Mouse (Mus musculus) limb, embryonic 11.5 days (tissue): Measurements from ENCODE around the gene Elf1. TPM values are rescaled to one million over a fixed set of nuclear protein-coding genes. Genes with fewer than 3 reads are reported as not detected.
A peak's percentile ranks its signal among the peaks of the same experiment; 100 is the strongest.

Source experiments
- ATAC-seq: fragments of 200-750 bp; cut with Nextera tagmentation; 2 replicates; pipeline ENCODE4 v1.8.0; 2017; ENCODE audit warnings: low read depth; ENCODE audit not compliant: insufficient number of reproducible peaks, low FRiP score, low TSS enrichment
- DNase-seq: peaks from one replicate; pipeline ENCODE4 v3.0.0-alpha.2; 2015; ENCODE audit warnings: low spot score
- H3K27ac ChIP-seq: fragments of 300-500 bp; sonication (generic); replicated peaks from 2 replicates; pipeline ENCODE4 v1.5.1; 2014; ENCODE audit warnings: low read depth, mild to moderate bottlenecking, low read length
- H3K27me3 ChIP-seq: fragments of 300-500 bp; sonication (generic); 2 replicates; pipeline ENCODE4 v1.6.1; 2014; ENCODE audit warnings: mild to moderate bottlenecking, low read length, mixed read lengths; ENCODE audit not compliant: control insufficient read depth, insufficient read depth
- H3K36me3 ChIP-seq: fragments of 300-500 bp; sonication (generic); 2 replicates; pipeline ENCODE4 v1.6.1; 2014; ENCODE audit warnings: mild to moderate bottlenecking, low read length, moderate library complexity, mixed read lengths; ENCODE audit not compliant: control insufficient read depth, insufficient read depth
- H3K4me1 ChIP-seq: fragments of 300-500 bp; sonication (generic); 2 replicates; pipeline ENCODE4 v1.6.1; 2014; ENCODE audit warnings: low read length, mixed read lengths; ENCODE audit not compliant: control insufficient read depth, insufficient read depth
- H3K4me2 ChIP-seq: fragments of 300-500 bp; sonication (generic); 2 replicates; pipeline ENCODE4 v1.6.1; 2014; ENCODE audit warnings: low read depth, mild to moderate bottlenecking, moderate library complexity; ENCODE audit not compliant: severe bottlenecking
- H3K4me3 ChIP-seq: fragments of 300-500 bp; sonication (generic); 2 replicates; pipeline ENCODE4 v1.5.1; 2014; ENCODE audit warnings: low read depth, low read length
- H3K9ac ChIP-seq: fragments of 300-500 bp; sonication (generic); 2 replicates; pipeline ENCODE4 v1.6.1; 2014; ENCODE audit warnings: mild to moderate bottlenecking, low read length
- H3K9me3 ChIP-seq: fragments of 300-500 bp; sonication (generic); 2 replicates; pipeline ENCODE4 v1.6.1; 2016; ENCODE audit warnings: low read length; ENCODE audit not compliant: control insufficient read depth
- WGBS: fragments of 180-500 bp; shearing (Covaris S2); extraction: QIAGEN DNeasy Blood & Tissue Kit; methylation state at CpG from one replicate; pipeline ENCODE4 v1.1.7; 2014; 5-methylcytosine and 5-hydroxymethylcytosine counted together
- polyA plus RNA-seq: library from polyadenylated mRNA; unstranded; fragments of >200 nt; fragmentation: Nextera tagmentation; extraction: Ambion mirVana; gene quantifications from 2 replicates; pipeline ENCODE4 v1.2.1, GENCODE M21; 2014

Elf1 gene
- polyA plus RNA-seq, 1 experiment from 2014 or later = 7.8 TPM

- no peak for ATAC-seq
- Histone ChIP-seq H3K27me3 (no peaks in the 10 kb centered on the region), H3K36me3 (no peaks in the 10 kb centered on the region), H3K4me2 (no peak overlapping the region), H3K9me3 (no peaks in the 10 kb centered on the region), H3K27ac (no peak overlapping the region), H3K9ac (no peak overlapping the region), H3K4me3 (no peak overlapping the region), H3K4me1 (no peaks in the 10 kb centered on the region)
- WGBS = 86% methylated on average over 5 of the region's 5 CpGs
- no peak for DNase-seq
Measured at GRCm38 (mm10) chr14:79583526-79584245, 102.7 kb downstream of the Elf1 start.

- DNase-seq = no peak
- peak overlapping the region; percentile 68 for H3K4me3 ChIP-seq
- no peaks in the 10 kb centered on the region for H3K9me3 ChIP-seq
- no peaks in the 10 kb centered on the region for H3K36me3 ChIP-seq
- WGBS = 34% methylated on average over 16 of the region's 16 CpGs
- H3K27me3 ChIP-seq = no peaks in the 10 kb centered on the region
- peak overlapping the region; percentile 49 for H3K4me2 ChIP-seq
- H3K9ac ChIP-seq = peak overlapping the region; percentile 76
- no peaks in the 10 kb centered on the region for H3K4me1 ChIP-seq
- no peak for ATAC-seq
- peak overlapping the region; percentile 87; the same call in 1 of the 2 replicates for H3K27ac ChIP-seq
Measured at GRCm38 (mm10) chr14:79586499-79587138, 105.6 kb downstream of the Elf1 start.

DNA sequence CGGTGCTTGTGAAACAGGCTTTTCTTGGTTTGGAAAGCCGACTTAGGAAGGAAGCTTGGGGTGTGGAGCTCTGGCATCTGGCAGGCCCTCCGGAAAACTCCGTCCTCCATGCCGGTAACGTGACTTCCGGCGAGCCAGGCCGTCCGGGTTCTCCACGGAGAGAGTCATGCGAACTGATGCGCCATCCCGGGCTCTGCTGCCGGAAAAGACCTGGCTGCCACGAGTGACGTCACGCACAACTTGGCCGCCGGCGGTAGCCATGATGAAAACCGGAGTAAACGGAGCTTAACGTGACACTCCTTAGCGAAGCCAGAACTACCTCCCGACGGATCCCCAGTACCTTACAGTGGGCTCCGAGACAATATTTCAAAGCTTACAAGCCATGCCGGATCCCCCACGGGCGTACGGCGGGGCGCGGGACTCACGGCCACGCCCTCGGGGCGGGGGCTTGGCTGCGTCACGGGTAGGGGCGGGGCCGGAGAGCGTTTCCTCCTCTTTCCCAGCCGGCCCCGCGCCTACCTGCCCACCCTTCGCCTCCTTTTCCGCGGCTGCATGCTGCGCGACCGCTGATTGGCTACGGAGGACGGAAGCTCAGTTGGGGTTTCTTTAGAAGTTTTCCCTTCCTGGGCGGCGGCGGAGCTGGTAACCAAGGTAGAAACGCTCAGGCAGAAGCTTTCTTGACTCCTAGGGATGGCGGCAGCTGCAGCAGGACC is 106.3 kb downstream of the Elf1 start, which contains the start of gene Sugt1:
Sugt1 (plus strand) TSS at position 553 of the 713 bp plus-strand sequence.
- H3K27me3 ChIP-seq = no peaks in the 10 kb centered on the region
- peak within 1 kb of the TSS; percentile 68 for H3K4me3 ChIP-seq
- H3K27ac ChIP-seq = peak within 1 kb of the TSS; percentile 87
- no peaks in the 10 kb centered on the region for H3K9me3 ChIP-seq
- peak; percentile 96 for DNase-seq
- no peaks in the 10 kb centered on the region for H3K36me3 ChIP-seq
- H3K4me2 ChIP-seq = peak within 1 kb of the TSS; percentile 71
- peak; percentile 98 for ATAC-seq
- no peaks in the 10 kb centered on the region for H3K4me1 ChIP-seq
- WGBS = under 1% methylated on average over 57 of the region's 60 CpGs
- H3K9ac ChIP-seq = peak within 1 kb of the TSS; percentile 76

DNA sequence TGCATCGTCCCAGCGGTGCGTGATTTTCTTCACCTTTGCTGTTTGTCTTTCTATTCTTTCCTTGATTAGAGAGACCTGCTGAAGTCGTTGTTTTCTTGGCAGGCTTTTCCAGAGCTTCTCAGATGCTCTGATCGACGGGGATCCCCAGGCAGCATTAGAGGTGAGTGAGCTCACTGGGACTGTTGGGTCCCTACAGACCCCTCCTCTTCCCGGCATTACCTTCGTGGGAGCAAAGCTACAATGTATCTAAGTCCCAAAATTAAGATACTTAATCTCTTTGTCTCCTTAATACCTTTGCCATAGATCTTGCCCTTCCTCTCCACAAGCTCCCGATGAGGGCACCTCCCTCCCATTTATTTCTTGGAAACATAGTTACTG is 106.8 kb downstream of the Elf1 start:
- Histone ChIP-seq H3K36me3 (no peaks in the 10 kb centered on the region), H3K9me3 (no peaks in the 10 kb centered on the region), H3K27ac (peak overlapping the region; percentile 52; the same call in 1 of the 2 replicates), H3K9ac (peak overlapping the region; percentile 76), H3K4me1 (no peaks in the 10 kb centered on the region), H3K4me3 (peak overlapping the region; percentile 68), H3K4me2 (peak overlapping the region; percentile 71), H3K27me3 (no peaks in the 10 kb centered on the region)
- ATAC-seq (peak; percentile 26; the same call in 1 of the 2 replicates), DNase-seq (no peak)
- 1% methylated on average over 9 of the region's 9 CpGs for WGBS

DNA sequence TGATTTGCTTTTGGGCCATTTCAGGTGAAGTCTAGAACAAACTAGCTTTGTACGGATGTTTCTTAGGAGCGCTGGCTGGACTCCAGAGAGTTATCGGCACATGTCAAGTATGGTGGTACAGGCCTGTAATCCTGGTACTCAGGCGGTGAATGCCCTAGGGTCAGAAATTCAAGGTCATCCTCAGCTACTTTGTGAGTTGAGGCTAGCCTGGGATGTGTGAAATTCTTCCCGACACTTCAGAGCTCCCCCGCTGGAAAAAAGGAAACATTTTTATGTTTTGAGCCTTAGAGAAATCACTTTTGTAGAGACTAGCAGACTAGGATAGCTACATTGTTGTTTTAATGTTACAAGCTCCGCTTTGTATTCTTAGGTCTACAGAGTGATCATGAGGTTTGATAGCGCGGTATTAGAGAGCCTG is 107.5 kb downstream of the Elf1 start:
- Histone ChIP-seq H3K4me1 (no peaks in the 10 kb centered on the region), H3K4me3 (peak overlapping the region; percentile 68), H3K36me3 (no peaks in the 10 kb centered on the region), H3K9me3 (no peaks in the 10 kb centered on the region), H3K27ac (no peak overlapping the region), H3K9ac (no peak overlapping the region), H3K27me3 (no peaks in the 10 kb centered on the region), H3K4me2 (peak overlapping the region; percentile 71)
- WGBS = 87% methylated on average over 9 of the region's 9 CpGs
- DNase-seq = no peak
- no peak for ATAC-seq

DNA sequence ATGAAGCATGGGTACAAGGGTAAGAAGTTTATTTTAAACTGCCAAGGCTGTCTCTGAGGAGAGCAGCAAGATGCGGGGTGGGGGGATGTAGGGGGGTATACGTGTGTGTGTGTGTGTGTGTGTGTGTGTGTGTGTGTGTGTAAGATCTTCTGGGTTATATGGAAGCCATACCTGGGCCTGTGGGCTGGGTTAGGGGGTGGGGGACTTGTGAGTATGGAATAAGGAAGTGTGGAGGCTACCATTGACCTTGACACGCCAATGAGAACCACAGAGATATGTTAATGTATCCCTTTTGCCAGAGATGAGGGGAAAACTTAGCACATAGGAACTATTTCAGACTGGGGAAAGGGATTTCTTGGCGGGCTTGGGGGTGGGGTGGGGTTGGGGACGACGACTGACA is 108.4 kb downstream of the Elf1 start:
- H3K4me3 ChIP-seq = no peak overlapping the region
- no peak overlapping the region for H3K27ac ChIP-seq

GRCm38 (mm10) chr14:79590916-79591315 is 109.9 kb downstream of the Elf1 start:
- no peaks in the 10 kb centered on the region for H3K36me3 ChIP-seq
- WGBS = 94% methylated on average over 8 of the region's 8 CpGs

More for the DNA sequence above, 108.4 kb downstream of the Elf1 start:
- Histone ChIP-seq H3K4me2 (no peak overlapping the region), H3K36me3 (no peaks in the 10 kb centered on the region), H3K9me3 (no peaks in the 10 kb centered on the region), H3K27me3 (no peaks in the 10 kb centered on the region), H3K4me1 (no peaks in the 10 kb centered on the region), H3K9ac (no peak overlapping the region)
- ATAC-seq (no peak), DNase-seq (no peak)
- 84% methylated on average over 6 of the region's 6 CpGs for WGBS

DNA sequence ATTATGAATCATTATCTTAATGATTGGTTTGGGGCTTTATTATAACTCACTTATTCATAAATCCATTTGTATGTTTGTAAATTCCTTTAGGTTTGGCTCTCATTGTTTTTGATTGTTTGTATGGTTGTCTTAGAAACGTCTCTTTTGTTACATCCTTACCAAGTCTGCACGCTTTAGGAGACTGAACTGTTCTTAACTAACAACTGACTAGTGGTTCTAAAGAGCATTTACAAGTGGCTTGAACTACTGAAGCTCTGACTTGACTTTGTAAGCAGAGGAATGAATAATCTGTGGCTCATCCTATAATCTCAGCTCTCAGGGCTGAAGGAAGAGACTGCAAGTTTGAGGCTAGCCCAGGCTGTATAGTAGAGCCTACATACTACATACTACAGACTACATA is 110.6 kb downstream of the Elf1 start:
- H3K4me2 ChIP-seq = no peak overlapping the region
- H3K27ac ChIP-seq = no peak overlapping the region
- no peaks in the 10 kb centered on the region for H3K9me3 ChIP-seq
- no peak overlapping the region for H3K9ac ChIP-seq
- no peaks in the 10 kb centered on the region for H3K4me1 ChIP-seq
- 93% methylated on average over 2 of the region's 2 CpGs for WGBS
- DNase-seq (no peak), ATAC-seq (no peak)
- no peaks in the 10 kb centered on the region for H3K27me3 ChIP-seq
- no peaks in the 10 kb centered on the region; the same call in 1 of the 2 replicates for H3K36me3 ChIP-seq
- H3K4me3 ChIP-seq = no peak overlapping the region

More at GRCm38 (mm10) chr14:79590916-79591315, 109.9 kb downstream of the Elf1 start:
- Histone ChIP-seq H3K4me1 (no peaks in the 10 kb centered on the region), H3K27ac (no peak overlapping the region), H3K9me3 (no peaks in the 10 kb centered on the region), H3K4me2 (no peak overlapping the region), H3K9ac (no peak overlapping the region), H3K4me3 (no peak overlapping the region), H3K27me3 (no peaks in the 10 kb centered on the region)
- no peak for DNase-seq
- no peak for ATAC-seq
